Mouse (Mus musculus) neural tube, embryonic 15.5 days (tissue): ENCODE results near the gene Mafg. TPM values are rescaled to one million over a fixed set of nuclear protein-coding genes. Genes with fewer than 3 reads are reported as not detected.

ENCODE experiments used
- microRNA-seq: library from miRNA; unstranded; fragments of <30 nt; microRNA quantifications from one replicate; pipeline ENCODE4, GENCODE M21; 2017
- polyA plus RNA-seq: library from polyadenylated mRNA; unstranded; fragments of >200 nt; fragmentation: Nextera tagmentation; extraction: Ambion mirVana; gene quantifications from 2 replicates; pipeline ENCODE4 v1.2.1, GENCODE M21; 2015

The Mafg gene
- polyA plus RNA-seq, 1 experiment from 2014 or later, result 41.0 TPM

Small RNA genes lying within 50 kb of the gene (microRNA-seq; reads per million reads assigned to microRNA genes)
- not detected for gene Mir6936

Other genes with a start within 250 kb of the Mafg start
- gene Nploc4, start 195.9 kb downstream of the Mafg start, polyA plus RNA-seq, result 30.2 and 32.6 TPM in 2 replicates
- not detected in 2 replicates for gene Tspan10, start 191.0 kb downstream of the Mafg start, polyA plus RNA-seq
- 0.09 and 0.28 TPM in 2 replicates for gene Pde6g, start 180.1 kb downstream of the Mafg start, polyA plus RNA-seq
- 12.1 and 12.8 TPM in 2 replicates for gene Oxld1, start 175.5 kb downstream of the Mafg start, polyA plus RNA-seq
- 24.5 and 26.6 TPM in 2 replicates for gene Ccdc137, start 175.5 kb downstream of the Mafg start, polyA plus RNA-seq
- gene Arl16, start 166.0 kb downstream of the Mafg start, polyA plus RNA-seq, result 68.1 and 76.7 TPM in 2 replicates
- 142 and 144 TPM in 2 replicates for gene Mrpl12, start 149.0 kb downstream of the Mafg start, polyA plus RNA-seq
- 27.6 and 33.6 TPM in 2 replicates for gene Slc25a10, start 141.8 kb downstream of the Mafg start, polyA plus RNA-seq
- 0.26 and 0.41 TPM in 2 replicates for gene Gcgr, start 102.9 kb downstream of the Mafg start, polyA plus RNA-seq
- gene Mcrip1, start 83.9 kb downstream of the Mafg start, polyA plus RNA-seq, result 229 and 235 TPM in 2 replicates
- gene Ppp1r27, start 82.5 kb downstream of the Mafg start, polyA plus RNA-seq, result 0.69 and 14.1 TPM in 2 replicates
- gene P4hb, start 60.3 kb downstream of the Mafg start, polyA plus RNA-seq, result 282 and 351 TPM in 2 replicates
- 488 and 542 TPM in 2 replicates for gene Arhgdia, start 52.0 kb downstream of the Mafg start, polyA plus RNA-seq
- 219 and 265 TPM in 2 replicates for gene Alyref, start 35.2 kb downstream of the Mafg start, polyA plus RNA-seq
- gene Anapc11, start 35.2 kb downstream of the Mafg start, polyA plus RNA-seq, result 206 and 208 TPM in 2 replicates
- 0.86 and 3.2 TPM in 2 replicates for gene Npb, start 25.1 kb downstream of the Mafg start, polyA plus RNA-seq
- gene Pcyt2, start 15.7 kb downstream of the Mafg start, polyA plus RNA-seq, result 224 and 248 TPM in 2 replicates
- 43.2 and 45.1 TPM in 2 replicates for gene Sirt7, start 8.4 kb downstream of the Mafg start, polyA plus RNA-seq
- 19.1 and 20.8 TPM in 2 replicates for gene Pycr1, start 10.2 kb upstream of the Mafg start, polyA plus RNA-seq
- 2.5 and 2.6 TPM in 2 replicates for gene Myadml2, start 14.6 kb upstream of the Mafg start, polyA plus RNA-seq
- gene Notum, start 27.6 kb upstream of the Mafg start, polyA plus RNA-seq, result 6.1 and 7.1 TPM in 2 replicates
- 144 and 148 TPM in 2 replicates for gene Aspscr1, start 39.4 kb upstream of the Mafg start, polyA plus RNA-seq
- gene Cenpx, start 80.1 kb upstream of the Mafg start, polyA plus RNA-seq, result 108 and 115 TPM in 2 replicates
- gene Lrrc45, start 80.3 kb upstream of the Mafg start, polyA plus RNA-seq, result 76.8 and 81.3 TPM in 2 replicates
- 459 and 611 TPM in 2 replicates for gene Rac3, start 87.9 kb upstream of the Mafg start, polyA plus RNA-seq
- gene Dcxr, start 93.7 kb upstream of the Mafg start, polyA plus RNA-seq, result 9.4 and 18.9 TPM in 2 replicates
- 0.87 and 10.7 TPM in 2 replicates for gene Cbr2, start 98.5 kb upstream of the Mafg start, polyA plus RNA-seq
- 2.2 and 3.1 TPM in 2 replicates for gene Hmga1b, start 129.2 kb upstream of the Mafg start, polyA plus RNA-seq
- gene Rfng, start 150.6 kb upstream of the Mafg start, polyA plus RNA-seq, result 123 and 136 TPM in 2 replicates
- gene Gps1, start 150.7 kb upstream of the Mafg start, polyA plus RNA-seq, result 266 and 277 TPM in 2 replicates
- gene Dus1l, start 162.8 kb upstream of the Mafg start, polyA plus RNA-seq, result 45.4 and 52.4 TPM in 2 replicates
- 67.9 and 71.0 TPM in 2 replicates for gene Fasn, start 190.9 kb upstream of the Mafg start, polyA plus RNA-seq